Mouse (Mus musculus) adrenal gland, postnatal 36 days (tissue): ENCODE results near the gene Galk2. TPM values are rescaled to one million over a fixed set of nuclear protein-coding genes. Genes with fewer than 3 reads are reported as not detected.

Experiments
- DNase-seq, 2 experiments: peaks; one replicate each; pipeline ENCODE4 v3.0.0; 2021; ENCODE audit warnings: mixed read lengths in 1 of 2
- total RNA-seq, 2 experiments: library from RNA; stranded (reverse); gene quantifications; 2 replicates each; pipeline ENCODE4 v1.2.3; 2021

Gene Galk2
- total RNA-seq, 2 experiments from 2014 or later: 68.1 to 80.4 TPM

- peak in 1 of 2 experiments; percentile 57 for DNase-seq
Observed at GRCm38 (mm10) chr2:125943301-125943700, 84.4 kb downstream of the Galk2 start.

GRCm38 (mm10) chr2:125948195-125948594 lies 89.3 kb downstream of the Galk2 start:
- no peak for DNase-seq

- DNase-seq: peak; percentile 23 to 35
Observed at GRCm38 (mm10) chr2:125968811-125969210, 109.9 kb downstream of the Galk2 start.

- DNase-seq: no peak
Observed at GRCm38 (mm10) chr2:125973207-125973606, 114.3 kb downstream of the Galk2 start.

- DNase-seq: no peak
Observed at GRCm38 (mm10) chr2:125975206-125975605, 116.3 kb downstream of the Galk2 start.

- no peak for DNase-seq
Observed at GRCm38 (mm10) chr2:125975808-125976345, 117.0 kb downstream of the Galk2 start.

GRCm38 (mm10) chr2:126002291-126002690 lies 143.4 kb downstream of the Galk2 start:
- no peak for DNase-seq

- DNase-seq: peak; percentile 73 to 75
Observed at GRCm38 (mm10) chr2:126006088-126006487, 147.2 kb downstream of the Galk2 start.

GRCm38 (mm10) chr2:126006742-126007141 lies 147.8 kb downstream of the Galk2 start:
- DNase-seq: no peak

- DNase-seq: no peak
Observed at GRCm38 (mm10) chr2:126014989-126015710, 156.2 kb downstream of the Galk2 start.

- no peak for DNase-seq
Observed at GRCm38 (mm10) chr2:126015763-126016473, 157.0 kb downstream of the Galk2 start.

- no peak for DNase-seq
Observed at GRCm38 (mm10) chr2:126031186-126031900, 172.4 kb downstream of the Galk2 start.

- DNase-seq: peak in 1 of 2 experiments; percentile 44
Observed at GRCm38 (mm10) chr2:126033114-126033972, 174.4 kb downstream of the Galk2 start.

Other genes with a start within 250 kb of the Galk2 start
- gene Cep152, start 234.0 kb upstream of the Galk2 start, total RNA-seq: 1 to 10 TPM; 2.6 to 2.7 TPM
- 100 to 1,000 TPM; 118 to 132 TPM for gene Eid1, start 186.0 kb upstream of the Galk2 start, total RNA-seq
- 1 to 10 TPM; 3.2 to 3.4 TPM for gene Shc4, start 135.0 kb upstream of the Galk2 start, total RNA-seq
- gene Secisbp2l, start 76.2 kb upstream of the Galk2 start, total RNA-seq: 10 to 100 TPM; 54.2 to 66.5 TPM
- gene Cops2, start within 50 bp of the Galk2 start, total RNA-seq: 100 to 1,000 TPM; 168 TPM
- 1 to 10 TPM in 1 of 2 experiments, under 1 TPM in 1; 0.72 to 1.1 TPM for gene Fgf7, start 175.5 kb downstream of the Galk2 start, total RNA-seq